Mouse (Mus musculus) heart, postnatal 10 days (tissue): Measurements from ENCODE around the gene Fam120a. TPM values are rescaled to one million over a fixed set of nuclear protein-coding genes. Genes with fewer than 3 reads are reported as not detected.

Experiments
- DNase-seq, 2 experiments: peaks; one replicate each; pipeline ENCODE4 v3.0.0; 2021
- intact Hi-C: fragments of 180-260 bp; cut with DNase I; formaldehyde crosslinking; loops from one replicate; pipeline ENCODE4 v1.15.1; 2025
- total RNA-seq, 2 experiments: library from RNA; stranded (reverse); gene quantifications; 2 replicates each; pipeline ENCODE4 v1.2.3; 2021

The Fam120a gene
- 100 to 1,000 TPM; 106 to 111 TPM for total RNA-seq

DNA sequence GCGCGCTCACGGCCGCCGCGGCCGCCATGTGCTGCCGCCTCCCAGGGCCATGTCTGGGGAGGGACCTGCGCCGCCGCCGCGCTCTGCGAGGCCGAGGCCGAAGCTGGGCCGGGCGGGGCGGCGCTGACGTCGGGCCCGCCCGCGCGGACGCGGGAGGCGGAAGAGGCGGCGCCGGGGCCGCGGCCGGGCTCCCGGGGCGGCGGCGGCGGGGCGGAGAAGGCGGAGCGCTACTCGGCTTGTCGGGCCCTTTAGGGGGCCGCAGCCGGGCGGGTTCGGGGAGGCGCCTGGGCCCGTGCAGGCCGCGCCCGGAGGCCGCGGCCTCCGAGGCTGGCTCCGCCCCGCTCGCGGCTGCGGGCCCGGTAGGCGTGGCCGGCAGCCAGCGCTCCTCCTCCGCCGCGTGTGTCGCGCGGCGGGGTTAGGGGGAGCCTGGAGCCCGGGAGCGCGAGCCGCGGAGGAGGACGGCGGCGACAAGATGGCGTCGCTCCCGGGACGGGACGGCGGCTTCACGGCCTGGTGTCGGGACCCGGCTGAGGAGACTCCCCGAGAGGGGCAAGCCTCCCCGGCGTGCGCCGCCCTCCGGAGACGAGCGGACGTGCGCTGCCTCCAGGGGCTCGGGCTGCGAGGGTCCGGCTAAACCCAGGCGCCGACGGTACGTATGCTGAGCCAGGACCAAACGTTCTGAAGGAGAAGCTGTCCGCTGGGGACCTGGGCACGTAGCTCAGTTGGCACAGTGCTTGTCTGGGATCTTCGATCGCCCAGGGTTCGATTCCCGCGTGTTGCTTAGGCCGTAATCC, at the start of gene Fam120a:
Fam120a (minus strand) TSS at position 62 of the 794 bp plus-strand sequence.
- intact Hi-C loops = loop anchor here (5.0 to 10.0 kb wide), 2 partner anchors 91 to 433 kb away; no protein-coding TSS in a partner anchor
- peak; percentile 87 to 89 for DNase-seq

DNA sequence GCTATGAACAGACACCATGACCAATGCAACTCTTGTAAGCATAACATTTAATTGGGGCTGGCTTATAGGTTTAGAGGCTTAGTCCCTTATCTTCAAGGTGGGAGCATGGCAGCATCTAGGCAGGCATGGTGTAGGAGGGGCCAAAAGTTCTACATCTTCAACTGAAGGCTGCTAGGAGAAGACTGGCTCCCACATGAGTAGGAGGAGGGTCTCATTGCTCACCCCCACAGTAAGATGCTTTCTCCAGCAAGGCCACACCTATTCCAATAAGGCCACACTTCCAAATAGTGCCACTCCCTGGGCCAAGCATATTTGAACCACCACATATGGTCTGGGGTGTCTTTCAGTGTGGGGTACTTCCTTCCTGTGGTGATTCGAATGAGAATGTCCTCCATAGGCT, 49.6 kb upstream of the Fam120a start:
- intact Hi-C loops = no loop called here
- no peak for DNase-seq

DNA sequence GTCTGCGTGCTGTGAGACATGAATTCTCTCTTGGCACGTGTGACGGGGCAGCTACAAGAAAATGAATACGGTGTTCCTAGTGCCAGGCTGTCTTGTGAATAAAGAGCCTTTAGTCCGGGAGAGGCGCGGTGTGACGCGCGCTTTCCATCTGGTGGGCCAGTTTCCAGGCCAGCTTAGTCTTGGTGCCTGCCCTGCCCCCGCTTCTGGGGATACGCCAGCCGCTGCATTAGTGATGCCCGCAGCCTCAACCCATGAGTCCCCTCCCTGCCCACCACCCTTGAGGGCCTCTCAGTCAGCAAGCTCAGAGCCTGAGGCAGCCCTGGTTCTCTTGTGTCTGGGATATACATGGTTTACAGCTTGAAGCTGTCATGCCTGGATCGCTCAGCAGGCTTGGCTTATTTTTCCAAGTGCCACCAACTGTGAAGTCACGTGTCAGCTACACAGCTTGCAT, 48.5 kb upstream of the Fam120a start:
- intact Hi-C loops = no loop called here
- DNase-seq = peak; percentile 66

DNA sequence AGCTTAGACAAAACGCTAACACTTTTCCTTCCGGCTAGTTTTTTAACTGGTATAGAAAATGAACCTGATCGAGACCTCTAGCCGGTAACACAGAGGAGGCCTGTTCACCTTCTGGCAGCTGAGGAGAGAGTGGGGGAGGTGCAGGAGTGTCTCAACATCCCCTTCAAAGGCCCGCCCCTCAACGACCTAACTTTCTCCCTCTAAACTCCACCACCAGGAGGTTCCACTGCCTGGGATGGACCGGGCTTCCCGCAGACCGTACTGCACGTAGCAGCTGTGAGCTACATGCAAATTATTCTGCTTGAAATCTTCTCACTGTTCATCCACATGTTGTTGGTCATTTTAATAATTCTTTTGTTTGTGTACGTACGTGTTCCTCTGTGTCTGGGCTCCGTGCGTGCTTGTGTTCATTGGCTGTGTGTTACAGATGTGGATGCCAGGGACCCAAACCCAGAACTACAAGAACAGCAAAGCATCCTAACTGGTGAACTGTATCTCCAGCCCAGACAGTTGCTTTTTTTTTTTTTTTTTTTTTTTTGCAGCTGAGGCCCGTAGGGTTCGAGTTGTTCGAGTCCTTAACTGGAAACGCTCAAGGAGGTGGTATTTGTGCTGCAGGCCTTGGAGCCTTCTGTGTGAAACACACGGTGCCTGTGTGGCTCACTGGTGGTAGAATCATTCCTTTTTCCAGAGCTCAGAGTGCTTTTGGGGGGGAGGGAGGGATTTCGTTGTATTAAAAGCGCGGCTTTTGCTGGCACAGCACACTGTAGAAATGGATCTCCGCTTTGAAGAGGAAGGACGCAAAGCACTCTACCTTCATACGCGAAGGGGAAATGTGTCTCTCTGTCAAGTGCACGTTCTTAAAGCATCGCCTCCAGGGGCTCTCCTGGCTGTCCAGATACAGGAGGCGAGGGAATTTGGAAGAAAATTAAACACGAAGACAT, 47.8 kb upstream of the Fam120a start:
- peak in 1 of 2 experiments; percentile 33 for DNase-seq
- intact Hi-C loops = no loop called here

DNA sequence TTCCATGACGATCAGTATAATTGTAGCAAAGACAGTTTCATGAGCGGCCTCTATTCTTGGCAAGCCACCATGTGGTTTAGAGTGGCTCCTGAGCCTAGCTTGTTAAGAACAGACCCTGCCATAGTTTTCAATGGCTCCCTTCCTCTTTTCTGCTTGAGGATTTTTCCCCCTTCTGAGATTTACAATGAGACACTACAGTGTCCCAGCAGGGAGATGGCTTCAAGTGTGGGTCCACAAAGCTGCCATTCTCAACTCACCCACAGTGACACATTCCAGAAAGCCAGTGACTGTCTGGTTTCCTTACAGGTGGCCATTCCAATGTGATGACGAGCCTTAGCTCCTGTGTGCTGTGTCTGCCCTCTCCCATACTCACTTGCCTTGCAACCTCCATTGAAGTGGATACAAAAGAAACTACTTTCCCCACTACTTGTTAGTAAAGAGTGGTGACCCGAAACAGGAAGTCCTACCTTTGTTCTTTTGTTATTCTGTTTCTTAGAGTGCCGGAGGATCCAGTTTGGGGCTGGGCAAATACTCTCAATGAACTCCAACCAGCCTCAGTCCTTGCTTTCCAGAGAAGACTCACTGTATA, 45.5 kb upstream of the Fam120a start:
- intact Hi-C loops = no loop called here
- no peak for DNase-seq

DNA sequence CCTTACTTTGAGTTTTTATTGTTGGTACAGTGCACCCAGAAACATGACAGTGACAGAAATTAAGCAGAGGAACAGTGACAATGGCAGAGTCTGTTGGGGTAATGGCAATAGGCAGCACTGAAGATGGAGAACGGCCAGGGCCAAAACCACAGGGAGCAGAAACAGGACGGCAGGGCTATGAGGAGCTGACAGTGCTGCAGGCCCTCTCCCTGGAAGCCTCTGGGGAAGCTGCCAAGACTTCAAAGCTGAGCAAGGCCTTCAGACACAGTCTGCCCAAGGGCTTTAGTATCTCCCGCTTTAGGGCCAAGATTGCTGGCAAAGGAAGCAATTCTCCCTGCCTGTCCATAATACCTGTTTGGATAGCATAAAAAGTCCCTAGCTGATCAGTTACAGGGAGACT, 33.9 kb upstream of the Fam120a start:
- intact Hi-C loops = no loop called here
- DNase-seq = no peak

DNA sequence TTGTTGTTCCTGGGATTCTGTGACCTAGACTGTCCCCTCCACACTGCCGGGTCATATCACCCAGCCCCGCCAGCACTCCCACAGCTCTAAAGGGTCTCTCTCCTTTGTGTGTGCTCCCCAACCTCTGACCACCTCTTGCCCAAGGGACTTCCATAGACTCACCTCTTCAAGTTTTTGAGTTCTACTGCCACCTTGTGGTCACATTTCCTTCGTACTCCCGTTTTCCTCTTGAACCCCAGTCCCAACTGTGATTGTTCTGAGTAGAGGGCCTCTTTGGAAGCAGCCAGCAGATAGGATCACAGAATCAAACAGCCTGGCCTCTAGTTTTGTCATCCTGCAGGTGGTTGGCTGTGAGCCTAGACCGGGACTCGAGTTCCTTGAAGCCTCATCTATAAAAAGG, 30.8 kb upstream of the Fam120a start:
- peak; percentile 61 to 82 for DNase-seq
- intact Hi-C loops = loop anchor here (2.0 to 10.0 kb wide), 5 partner anchors 86 to 344 kb away; no protein-coding TSS in a partner anchor

DNA sequence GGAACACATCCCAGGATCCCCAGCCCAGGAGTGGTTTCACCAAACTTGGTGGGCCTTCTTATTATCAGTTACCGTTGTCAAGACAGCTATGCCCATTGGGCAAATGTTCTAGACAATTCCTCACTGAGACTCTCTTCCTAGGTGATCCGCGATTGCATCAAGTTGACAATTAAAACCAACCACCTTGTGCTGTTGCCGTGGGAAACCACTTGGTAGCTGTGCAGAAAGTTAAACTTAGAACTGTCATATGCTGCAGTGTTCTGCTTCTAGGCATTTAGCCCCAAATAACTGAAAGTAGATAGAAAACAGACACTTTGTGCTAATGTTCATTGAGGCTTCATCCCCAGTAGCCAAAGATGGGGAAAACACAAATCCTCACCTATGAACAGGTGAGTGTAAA, 28.9 kb upstream of the Fam120a start:
- no peak for DNase-seq
- intact Hi-C loops = loop anchor here (5.0 to 10.0 kb wide), 3 partner anchors 84 to 192 kb away; no protein-coding TSS in a partner anchor

DNA sequence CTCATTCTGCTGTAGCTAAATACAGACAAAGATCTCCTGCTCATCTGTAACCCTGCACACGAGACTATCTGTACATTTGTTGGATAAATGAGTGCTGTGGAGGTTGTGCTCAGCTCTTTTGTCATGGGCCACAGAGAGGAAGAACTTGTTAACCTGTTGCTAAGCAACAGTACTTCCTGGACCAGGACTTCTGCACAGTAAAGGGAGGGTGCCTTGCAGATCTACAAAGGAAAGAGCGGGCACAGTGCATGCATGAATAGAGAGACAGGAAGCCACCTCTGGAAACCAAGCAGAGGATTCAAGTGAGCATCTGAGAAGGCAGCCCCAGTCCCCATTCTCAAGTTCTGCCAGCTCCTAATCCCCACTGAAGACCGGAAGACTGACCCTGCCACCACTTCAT, 27.1 kb upstream of the Fam120a start:
- intact Hi-C loops = loop anchor here (5.0 to 10.0 kb wide), 3 partner anchors 83 to 190 kb away; no protein-coding TSS in a partner anchor
- no peak for DNase-seq

DNA sequence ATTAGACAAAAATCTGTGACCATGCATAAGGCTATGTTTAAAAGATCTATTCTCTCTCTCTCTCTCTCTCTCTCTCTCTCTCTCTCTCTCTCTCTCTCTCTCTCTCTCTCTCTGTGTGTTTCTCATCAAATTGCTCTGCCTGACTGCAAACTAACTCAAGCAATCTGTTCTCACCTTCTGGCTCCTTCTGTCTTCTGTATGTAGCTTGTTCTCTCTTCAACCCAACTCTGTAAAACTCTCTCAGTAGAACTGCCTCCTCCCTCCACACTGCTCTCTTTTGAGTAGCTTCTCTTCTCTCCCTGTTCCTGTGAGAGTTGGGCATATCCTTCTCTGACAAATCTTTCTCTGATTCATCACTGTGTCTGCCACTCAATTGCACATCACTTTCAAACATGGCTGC, 25.1 kb upstream of the Fam120a start:
- intact Hi-C loops = loop anchor here (10.0 kb wide), 1 partner anchor 188 kb away; no protein-coding TSS in a partner anchor
- DNase-seq = no peak

DNA sequence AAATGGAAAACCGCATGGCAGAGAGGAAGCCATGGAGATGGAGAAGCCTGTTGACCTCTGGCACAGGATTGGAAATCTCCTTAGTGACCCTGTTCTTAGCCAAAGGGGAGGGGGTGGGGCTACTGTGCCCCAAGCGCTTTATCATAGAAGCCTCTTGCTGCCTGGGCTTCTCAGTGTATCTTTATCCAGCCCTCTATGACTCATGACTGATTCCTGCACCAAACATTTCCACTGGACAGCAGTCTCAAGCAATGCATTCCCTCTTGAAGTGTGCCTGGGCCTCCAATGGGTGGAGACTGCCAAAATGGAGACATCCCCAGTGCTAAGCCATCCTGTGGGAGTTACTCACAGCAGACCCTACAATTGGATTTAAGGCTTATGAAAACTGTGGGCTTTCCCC, 22.3 kb upstream of the Fam120a start:
- intact Hi-C loops = loop anchor here (10.0 kb wide), 1 partner anchor 185 kb away; no protein-coding TSS in a partner anchor
- DNase-seq = no peak

DNA sequence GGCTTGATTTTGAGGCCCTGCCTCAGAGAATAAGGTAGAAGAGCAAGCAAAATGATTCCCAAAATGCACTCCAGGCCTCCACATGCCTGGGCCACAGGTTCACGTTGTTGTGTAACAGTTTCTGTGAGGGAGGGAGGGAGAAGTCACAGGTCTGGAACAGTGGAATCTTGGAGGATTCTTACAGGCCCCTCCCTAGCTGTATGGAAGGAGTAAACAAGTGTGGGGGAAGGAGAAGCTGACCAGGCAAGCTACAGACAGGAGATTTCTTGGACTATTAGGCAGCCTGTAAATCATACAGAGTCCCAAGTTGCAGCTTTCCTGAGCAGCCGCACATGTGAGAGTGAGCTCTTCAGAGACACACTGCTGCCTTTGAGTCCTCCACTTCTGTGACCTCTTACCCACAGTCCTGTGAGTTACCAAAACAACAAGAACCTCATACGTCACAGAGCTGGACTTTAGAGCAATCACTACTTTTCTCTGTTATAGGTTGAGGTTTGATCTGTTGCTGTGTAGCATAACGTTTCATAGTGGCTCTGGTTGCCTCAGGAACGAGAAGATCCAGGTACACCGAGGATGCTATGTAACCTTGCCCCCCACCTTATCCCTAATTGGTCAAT, 14.8 kb upstream of the Fam120a start:
- DNase-seq = no peak
- intact Hi-C loops = no loop called here

DNA sequence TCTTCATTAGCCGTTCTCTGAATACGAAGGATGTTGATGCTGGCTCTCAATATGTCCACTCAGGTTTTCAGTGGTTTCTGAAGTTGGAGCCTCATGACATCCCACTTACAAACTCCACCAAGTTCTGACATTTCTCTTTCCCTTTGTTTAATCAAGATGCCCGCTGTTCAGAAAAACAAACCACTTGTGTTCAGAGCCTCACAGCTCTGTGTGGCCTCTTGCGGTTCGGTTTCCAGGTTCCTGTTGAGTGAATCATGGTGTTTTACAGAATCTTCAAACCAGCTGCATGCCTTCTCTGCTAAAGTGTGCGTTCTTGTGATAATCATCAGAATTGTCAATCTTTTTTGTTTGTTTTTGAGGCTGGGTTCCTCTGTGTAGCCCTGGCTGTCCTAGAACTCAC, 11.3 kb upstream of the Fam120a start:
- DNase-seq = no peak
- intact Hi-C loops = no loop called here

DNA sequence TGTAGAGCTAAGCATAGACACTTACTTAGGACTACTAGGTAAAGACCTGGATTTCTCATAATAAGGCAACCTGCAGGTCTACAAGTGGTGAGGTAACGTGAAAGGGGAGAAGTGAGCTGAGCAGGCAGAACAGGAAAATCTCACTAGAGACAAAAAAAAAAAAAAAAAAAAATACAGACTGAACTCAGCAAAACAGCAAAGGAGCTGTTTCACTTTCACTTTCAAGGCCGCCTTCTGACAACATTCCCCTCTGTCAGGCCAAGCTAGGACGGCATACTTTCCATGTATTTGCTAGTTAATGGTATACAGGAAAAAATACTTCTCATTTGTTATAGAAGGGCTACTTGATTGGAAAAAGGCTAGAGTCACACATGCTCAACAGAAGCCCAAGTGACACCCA, 10.0 kb upstream of the Fam120a start:
- peak; percentile 31 to 36 for DNase-seq
- intact Hi-C loops = no loop called here

DNA sequence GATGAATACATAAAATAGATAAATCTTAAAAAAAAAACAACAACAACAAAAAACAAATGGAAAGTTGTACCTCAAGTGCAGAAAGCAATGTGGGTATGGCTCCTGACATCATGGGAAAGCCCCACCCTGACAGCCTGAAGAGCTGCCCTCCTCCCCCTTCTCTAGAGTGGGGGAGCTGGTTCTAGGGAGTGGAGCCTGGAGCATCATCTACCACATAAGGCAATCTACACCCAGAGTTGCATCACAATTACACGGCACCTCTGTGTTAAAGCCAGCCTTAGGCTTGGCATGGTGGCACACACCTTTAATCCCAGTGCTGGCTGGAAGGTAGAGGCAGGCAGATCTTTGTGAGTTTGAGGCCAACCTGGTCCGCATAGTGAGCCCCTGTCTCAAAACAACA, 6.9 kb upstream of the Fam120a start:
- DNase-seq = no peak
- intact Hi-C loops = no loop called here

DNA sequence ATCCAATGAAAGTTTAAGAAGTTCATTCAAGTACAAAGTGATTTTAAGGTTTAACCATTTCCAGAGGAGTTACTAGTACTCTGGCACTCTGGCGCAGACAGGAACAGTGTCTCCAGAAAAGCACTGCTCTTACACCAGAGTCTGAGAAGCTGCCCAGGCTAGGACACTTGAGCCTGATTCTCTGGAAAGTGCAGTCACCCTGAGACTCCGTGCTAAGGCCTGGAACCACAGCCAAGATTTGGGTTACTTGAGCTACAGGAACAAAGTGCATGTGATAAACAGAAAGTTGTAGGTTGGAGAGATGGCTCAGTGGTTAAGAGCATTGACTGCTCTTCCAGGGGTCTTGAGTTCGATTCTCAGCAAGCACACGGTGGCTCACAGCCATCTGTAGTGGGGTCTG, 6.4 kb upstream of the Fam120a start:
- intact Hi-C loops = no loop called here
- no peak for DNase-seq

DNA sequence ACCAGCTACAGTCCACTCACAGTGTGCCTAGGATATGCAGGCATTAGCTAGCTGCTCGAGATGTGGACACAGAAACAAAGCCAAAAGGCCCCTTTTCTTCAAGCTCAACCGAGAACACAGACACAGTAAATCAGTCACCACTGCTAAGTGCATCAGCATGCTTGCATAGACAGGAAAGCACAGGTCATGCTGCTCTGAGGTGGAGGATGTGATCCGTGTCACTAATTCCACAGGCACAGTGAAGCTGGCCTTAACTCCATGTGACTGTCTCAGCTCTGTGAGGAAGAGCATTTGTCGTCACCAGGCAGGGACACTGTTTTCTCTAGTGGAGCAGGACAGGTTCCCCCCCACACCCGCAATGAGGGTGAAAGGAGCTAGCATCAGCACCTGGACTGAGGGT, 5.4 kb upstream of the Fam120a start:
- no peak for DNase-seq
- intact Hi-C loops = no loop called here

DNA sequence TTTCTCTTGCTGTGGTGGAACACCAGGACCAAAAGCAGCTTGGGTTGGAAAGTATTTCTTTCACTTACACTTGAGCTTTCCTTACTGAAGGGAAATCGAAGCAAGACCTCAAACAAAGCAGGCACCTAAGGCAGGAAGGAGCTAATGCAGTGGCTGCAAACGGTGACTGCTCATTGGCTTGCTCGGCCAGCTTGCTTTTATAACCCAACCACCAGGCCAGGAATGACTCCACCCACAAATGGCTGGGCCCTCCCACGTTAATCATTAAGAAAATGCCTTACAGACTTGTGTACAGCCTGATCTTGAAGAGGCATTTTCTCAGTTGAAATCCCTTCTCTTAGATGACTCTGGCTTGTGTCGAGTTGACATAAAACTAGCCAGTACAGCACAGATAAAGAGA, 3.2 kb upstream of the Fam120a start:
- DNase-seq = no peak
- intact Hi-C loops = no loop called here

DNA sequence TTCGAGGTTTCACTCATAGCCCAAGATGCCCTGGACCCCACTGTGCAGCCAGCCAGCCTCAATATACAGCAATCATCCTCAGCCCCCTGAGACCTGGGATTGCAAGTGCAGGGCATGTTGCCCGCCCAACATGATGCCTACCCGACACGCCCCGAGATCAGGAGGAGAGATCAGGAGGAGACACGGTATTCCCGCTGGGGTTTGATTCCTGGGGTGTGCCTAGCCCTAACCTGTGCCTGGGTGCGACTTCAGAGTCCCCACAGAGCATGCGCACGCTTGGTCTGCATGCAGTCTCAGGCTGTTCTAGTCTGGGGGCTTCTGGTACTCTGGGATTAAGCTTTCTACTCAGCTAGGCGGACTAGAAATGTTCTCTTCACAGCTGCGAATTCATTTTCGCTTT, 2.7 kb upstream of the Fam120a start:
- intact Hi-C loops = no loop called here
- no peak for DNase-seq

DNA sequence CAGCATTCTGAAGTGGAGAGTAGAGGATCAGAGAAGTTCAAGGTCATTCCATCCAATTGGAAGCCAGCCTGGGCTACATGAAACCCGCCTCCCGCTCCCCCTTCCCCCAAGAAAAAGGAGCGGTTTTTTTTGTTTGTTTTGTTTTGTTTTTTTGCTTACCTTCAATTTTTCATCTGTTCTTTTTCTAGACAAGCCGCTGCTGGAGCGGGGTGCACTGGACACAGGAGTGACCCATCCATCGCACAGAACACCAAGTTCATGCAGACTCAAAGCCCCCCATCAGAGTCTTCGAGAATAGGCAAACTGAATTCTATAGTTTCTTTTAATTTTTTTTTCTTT, 902 bp upstream of the Fam120a start:
- no peak for DNase-seq
- intact Hi-C loops = loop anchor here (5.0 to 10.0 kb wide), 2 partner anchors 91 to 434 kb away; no protein-coding TSS in a partner anchor
